Mouse (Mus musculus) heart, adult 8-10 months (tissue): ENCODE measurements at regions not wholly inside any gene's neighbourhood (a gene's known extent, or its start where the extent isn't known, plus 50 kb on each side); places are given as distances from the start of the nearest gene placed in this dataset.

Experiments
- DNase-seq: peaks from one replicate; pipeline ENCODE4 v3.0.0; 2022; ENCODE audit warnings: low spot score

DNA sequence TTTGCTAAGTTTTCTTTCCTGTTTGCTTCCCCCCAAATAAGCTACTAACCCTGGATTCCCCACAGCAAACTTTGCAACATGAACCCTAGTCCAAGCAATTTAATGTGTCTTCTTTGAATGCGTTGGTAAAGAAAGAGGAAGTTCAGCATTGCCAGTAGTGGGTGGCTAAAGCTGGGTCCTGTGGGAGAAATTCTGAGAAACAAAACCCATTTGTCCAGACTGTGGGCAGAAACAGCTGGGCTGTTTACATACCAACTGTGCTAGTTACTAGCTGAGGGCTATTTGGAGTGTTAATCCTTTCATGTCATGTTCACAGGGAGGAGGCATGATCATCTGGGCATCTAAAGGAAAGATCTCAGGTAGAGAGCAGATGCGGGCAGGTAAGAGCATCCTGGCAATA, 51.8 kb upstream of the 1190002N15Rik start:
- no peak for DNase-seq

DNA sequence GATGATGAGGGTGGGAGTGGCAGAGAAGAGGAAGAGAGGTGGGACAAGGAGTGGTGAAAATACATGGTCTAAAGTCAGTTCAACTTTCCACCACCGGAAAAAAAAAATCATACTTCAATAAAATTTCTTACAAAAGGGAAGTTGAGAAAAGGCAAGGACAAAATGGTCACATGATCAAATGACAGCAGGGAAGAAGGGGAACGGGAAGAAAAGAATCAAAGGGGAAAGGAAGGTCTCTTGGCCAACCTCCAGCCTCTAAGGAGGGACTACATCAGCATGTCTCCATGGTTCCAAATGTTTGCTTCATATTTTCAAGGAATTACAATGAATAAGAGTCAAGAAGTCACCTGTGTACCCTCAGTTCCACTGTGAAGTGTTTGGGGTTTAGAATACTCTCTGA, 64.7 kb upstream of the Slc9a9 start:
- no peak for DNase-seq

DNA sequence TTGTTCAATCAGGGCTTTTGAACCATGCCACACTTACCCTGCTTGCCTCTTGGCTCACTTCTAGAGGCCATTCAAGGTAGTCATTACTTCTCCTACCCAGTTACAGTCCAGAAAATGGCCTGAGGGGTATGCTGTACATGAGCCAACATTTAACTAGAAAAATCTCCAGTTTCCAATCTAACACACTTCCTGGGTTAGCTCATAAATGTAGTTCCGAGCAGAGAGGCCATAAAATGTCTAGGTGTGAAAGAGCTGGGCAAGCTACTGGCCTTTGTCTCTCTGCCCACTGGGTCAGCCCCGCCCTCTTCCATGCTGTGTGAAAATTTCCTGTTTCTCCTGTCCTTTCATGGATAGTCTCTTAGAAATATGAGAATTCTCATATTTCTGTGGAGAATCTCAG, 63.3 kb upstream of the Slc9a9 start:
- no peak for DNase-seq

DNA sequence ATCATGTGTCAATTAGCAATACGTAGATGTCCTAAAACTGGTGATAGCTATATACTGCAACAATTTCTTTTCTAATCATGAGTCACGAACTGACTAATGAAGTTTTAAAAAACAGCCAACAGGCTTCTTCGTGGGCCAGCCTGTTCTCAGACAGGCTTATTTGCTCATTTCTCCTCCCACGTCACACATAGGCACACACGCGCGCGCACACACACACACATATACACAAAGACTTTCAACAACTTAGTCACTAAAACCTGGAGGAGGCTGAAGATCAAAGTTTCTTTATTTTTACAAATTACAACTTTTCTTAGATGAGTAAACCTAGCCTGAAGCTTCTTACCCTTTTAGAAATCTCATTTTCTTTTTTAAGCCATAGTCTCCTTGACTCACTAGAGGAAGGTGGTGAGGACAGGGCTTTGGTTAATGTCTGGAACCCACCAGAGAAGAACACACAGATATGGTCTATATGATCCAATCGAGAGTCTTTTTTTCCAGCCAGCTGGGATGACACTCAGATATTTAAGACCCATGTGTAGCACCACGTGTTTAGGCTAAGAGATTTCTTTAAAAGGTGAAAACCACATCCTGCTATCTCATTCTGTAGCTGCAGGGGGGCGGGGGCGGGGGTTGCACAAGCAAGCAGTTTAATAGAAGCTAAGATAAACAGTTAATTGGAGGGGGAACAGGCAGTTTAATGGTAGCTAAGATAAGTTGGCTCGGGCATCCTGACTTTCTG, 62.5 kb upstream of the Slc9a9 start:
- no peak for DNase-seq

DNA sequence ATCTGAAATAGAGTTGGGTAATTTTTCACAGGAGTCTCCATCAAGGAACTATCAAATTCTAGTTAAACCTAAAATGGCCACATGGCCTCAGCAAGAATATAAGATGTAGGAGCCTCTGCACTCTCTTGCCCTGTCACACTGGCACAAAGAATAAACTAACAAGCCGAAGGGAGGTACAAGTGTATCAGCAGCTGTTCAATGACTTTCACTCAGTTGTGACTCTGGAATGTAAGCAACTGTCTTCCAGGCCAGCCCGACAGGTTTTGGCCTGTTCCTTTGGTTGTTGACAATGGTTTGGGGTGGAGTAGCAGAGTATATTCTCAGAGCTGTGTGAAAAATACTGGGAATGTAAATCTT, 62.0 kb upstream of the Slc9a9 start:
- DNase-seq, result no peak

DNA sequence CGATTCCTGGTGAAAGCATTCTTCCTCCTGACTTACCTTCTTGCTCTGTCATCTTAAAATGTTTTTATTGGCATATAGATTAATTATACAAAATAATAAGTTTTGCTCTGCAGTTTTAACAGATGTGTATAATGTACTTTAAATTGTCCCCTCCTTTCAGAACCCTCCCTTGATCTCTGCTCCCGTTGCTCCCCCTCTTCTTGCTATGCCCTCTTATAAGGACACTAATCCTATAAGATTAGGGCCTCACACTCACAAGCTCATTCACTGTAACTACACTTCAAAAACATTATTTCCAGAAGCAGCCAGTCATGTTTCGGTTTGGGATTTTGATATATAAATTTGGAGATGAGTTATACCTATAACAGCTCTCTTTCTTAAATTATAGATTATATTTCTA, 59.6 kb upstream of the Slc9a9 start:
- no peak for DNase-seq

DNA sequence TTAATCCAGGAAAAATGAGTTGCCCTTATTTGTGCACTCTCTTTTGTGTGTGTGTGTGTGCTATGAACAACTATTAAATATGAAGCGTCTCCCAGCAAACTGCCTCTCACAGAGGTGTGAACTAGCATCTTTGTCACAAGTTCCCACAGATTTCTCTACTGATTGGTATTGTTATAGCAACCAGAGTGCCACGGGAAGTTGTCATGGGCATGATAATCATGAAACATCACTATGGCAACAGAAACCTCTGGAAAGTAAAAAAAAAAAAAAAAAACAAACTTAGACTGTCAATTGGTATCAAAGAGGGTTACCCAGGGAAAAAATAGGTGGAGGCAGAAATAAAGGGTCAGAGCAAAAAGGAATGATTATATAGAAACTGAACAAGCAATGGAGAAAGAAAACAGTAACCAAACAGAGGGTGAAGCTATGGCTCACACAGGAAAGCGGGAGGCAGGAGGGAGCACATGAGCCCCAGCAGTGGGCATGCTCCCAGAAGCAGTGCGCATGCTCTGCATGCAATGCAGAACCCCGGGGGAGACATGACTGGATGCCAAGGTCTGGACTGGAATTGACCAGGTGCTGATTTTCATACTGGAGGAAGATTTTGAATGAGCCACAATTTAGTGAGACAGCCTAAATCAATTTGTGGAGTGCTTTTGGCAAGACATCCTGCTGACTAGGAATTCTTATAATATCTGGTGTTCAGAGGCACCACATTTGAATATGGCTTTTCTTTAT, 58.9 kb upstream of the Slc9a9 start:
- no peak for DNase-seq

DNA sequence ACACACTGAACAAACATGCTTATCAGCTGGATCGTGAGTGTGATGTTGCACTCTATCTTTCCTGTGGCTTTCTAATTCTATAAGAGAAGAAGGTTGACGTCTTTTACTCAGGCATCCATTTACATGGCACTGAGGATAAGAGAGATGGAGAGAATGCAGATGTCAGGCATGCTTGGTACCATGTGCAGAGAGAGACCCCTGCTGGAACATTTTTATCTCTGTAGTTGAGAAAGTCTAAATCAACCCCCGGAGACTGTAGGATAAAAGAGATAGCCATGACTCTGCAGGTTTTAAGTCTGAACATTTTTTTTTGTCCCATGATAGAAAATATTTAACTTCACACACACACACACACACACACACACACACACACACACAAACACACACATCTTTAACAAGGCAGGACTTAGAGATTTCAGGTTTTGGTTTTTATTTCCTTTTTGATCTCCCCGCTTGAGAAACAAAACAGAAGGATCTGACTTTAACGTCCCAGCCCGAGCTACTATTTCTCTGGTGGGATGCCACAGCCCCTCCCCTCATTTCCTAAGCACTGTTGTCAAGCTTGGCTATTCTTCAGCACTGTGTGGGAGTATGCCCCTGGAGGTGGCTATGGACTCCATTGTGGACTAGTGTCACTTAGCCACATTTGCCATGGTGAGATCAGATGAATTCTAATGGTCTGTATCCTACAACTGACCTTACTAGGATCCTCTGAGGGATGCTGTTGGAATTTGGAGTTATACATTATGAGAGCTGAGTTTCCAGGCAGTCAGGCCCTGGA, 55.6 kb upstream of the Slc9a9 start:
- DNase-seq, result peak; percentile 73

DNA sequence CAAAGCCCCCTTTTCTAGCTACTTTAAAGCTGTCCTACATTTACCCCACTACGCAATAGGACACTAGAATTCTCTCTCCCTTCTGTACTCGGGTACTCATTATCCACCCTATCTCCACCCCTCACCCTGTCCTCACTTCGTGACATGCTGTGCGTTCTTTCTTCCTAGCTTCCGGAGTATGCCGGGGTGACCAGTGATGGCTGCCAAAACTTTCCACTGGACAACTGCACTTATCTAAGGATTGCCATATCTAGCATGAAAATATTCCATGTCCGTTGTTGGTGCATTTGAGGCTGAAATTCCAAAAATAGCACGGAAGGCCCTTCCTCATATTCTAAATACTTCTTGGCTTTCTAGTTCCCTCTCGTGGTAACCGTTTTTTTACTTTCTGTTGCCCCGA, 54.5 kb upstream of the Slc9a9 start:
- DNase-seq, result no peak

DNA sequence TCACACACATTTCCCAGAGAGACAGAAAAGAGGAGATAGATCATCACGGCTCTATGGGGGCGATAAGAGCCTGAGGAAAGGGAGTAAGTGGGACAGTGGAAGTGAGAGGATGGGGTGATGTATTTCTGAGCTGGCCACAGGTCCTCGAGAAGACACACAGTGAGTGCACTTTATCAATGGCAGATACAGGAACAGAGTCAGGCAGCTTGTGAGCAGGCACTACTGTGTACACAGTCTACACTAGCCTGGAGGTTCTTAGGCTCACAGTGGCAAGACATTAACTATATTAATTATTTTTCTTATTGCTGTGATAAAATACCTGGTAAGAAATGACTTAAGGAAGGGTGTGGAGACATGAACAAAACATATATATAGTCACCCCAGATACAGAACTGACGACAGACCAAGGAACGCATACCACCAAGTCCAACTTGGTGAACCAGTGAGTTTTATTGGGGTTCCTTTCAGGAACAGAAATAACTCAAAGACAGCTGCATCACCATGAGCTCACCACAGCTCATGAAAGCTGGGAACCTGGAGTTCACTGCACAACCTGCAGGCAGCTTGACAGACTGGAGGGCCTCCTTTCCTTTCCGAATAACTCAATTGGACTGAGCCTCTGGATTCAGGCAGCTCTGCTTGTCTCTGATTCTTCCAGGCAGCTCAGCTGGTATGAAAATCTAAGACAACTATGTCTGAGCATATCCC, 51.5 kb upstream of the Slc9a9 start:
- DNase-seq, result no peak
